Mouse (Mus musculus): Measurements from ENCODE around the gene Phlpp1. TPM values are rescaled to one million over a fixed set of nuclear protein-coding genes. Genes with fewer than 3 reads are reported as not detected.

Gene Phlpp1
- polyA plus RNA-seq, 1 experiment: 7.6 TPM

GRCm38 (mm10) chr1:106268028-106268799 is 96.7 kb downstream of the Phlpp1 start:
- Histone ChIP-seq H3K4me1 (ENCODE audit: control insufficient read depth, insufficient read depth, low read length) (peaks cover 11% of the 10 kb centered on the region), H3K4me3 (ENCODE audit: insufficient read depth, low read length) (no peak overlapping the region), H3K27ac (ENCODE audit: insufficient read depth, low read depth, low read length) (no peak overlapping the region)
- TF ChIP-seq POLR2A (IDR thresholded peaks at IDR 0.05; ENCODE audit: borderline replicate concordance, low read depth, low read length): no peak
- no peak for TF ChIP-seq CTCF (IDR thresholded peaks at IDR 0.05; ENCODE audit: low read depth, low read length)

GRCm38 (mm10) chr1:106269337-106269736 is 97.8 kb downstream of the Phlpp1 start:
- Histone ChIP-seq H3K4me3 (ENCODE audit: insufficient read depth, low read length) (no peak overlapping the region), H3K4me1 (ENCODE audit: control insufficient read depth, insufficient read depth, low read length) (peaks cover 11% of the 10 kb centered on the region), H3K27ac (ENCODE audit: insufficient read depth, low read depth, low read length) (no peak overlapping the region)
- TF ChIP-seq POLR2A (IDR thresholded peaks at IDR 0.05; ENCODE audit: borderline replicate concordance, low read depth, low read length) (no peak), CTCF (IDR thresholded peaks at IDR 0.05; ENCODE audit: low read depth, low read length) (no peak)

DNA sequence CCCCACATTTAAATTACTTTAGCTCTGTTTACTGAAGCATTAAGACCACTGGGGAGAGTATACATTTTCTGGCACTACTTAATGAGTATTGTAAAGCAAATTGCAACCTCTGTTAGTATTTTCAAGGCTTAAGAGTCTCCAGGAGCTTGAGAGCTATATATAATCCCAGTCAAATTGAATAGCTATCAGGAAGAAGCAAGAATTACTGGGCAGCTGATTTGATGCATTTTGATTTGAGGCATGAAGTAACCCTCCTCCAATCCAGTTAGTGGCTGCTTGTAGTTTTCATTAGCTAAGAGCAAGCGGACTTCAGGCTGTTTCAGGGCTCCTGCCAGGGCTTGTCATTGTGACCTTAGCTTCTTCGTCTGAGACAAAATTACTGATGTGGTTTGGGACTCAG is 101.4 kb downstream of the Phlpp1 start:
- peaks cover 6% of the 10 kb centered on the region for H3K4me1 ChIP-seq (ENCODE audit: control insufficient read depth, insufficient read depth, low read length)
- no peak for TF ChIP-seq CTCF (IDR thresholded peaks at IDR 0.05; ENCODE audit: low read depth, low read length)
- no peak for TF ChIP-seq POLR2A (IDR thresholded peaks at IDR 0.05; ENCODE audit: borderline replicate concordance, low read depth, low read length)
- no peak overlapping the region for H3K4me3 ChIP-seq (ENCODE audit: insufficient read depth, low read length)
- H3K27ac ChIP-seq (ENCODE audit: insufficient read depth, low read depth, low read length): no peak overlapping the region

GRCm38 (mm10) chr1:106273801-106274200 is 102.2 kb downstream of the Phlpp1 start:
- no peak overlapping the region for H3K4me3 ChIP-seq (ENCODE audit: insufficient read depth, low read length)
- H3K4me1 ChIP-seq (ENCODE audit: control insufficient read depth, insufficient read depth, low read length): no peaks in the 10 kb centered on the region
- no peak overlapping the region for H3K27ac ChIP-seq (ENCODE audit: insufficient read depth, low read depth, low read length)
- no peak for TF ChIP-seq POLR2A (IDR thresholded peaks at IDR 0.05; ENCODE audit: borderline replicate concordance, low read depth, low read length)
- no peak for TF ChIP-seq CTCF (IDR thresholded peaks at IDR 0.05; ENCODE audit: low read depth, low read length)

DNA sequence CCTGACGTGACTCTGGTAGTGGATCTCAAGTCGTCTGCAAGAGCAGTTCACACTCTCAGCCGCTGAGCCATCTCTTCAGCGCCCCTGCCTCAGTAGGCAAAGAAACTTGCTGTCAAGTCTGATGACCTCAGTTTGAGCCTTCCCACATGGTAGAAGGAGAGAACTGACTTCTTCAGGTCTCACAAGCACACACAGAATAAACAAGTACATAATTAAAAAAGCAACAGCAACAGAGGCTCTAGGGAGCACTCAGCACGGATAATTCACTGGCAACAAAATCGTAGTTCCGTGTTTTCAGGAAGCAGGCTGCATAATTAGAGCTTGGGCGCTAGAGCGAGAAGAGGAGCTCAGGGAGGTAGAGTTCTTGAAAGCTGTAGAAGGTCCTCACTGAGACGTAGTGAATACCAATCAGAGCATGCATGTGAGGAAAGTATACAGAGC is 103.0 kb downstream of the Phlpp1 start:
- Histone ChIP-seq H3K4me1 (ENCODE audit: control insufficient read depth, insufficient read depth, low read length) (peaks cover 2% of the 10 kb centered on the region), H3K4me3 (ENCODE audit: insufficient read depth, low read length) (no peak overlapping the region), H3K27ac (ENCODE audit: insufficient read depth, low read depth, low read length) (no peak overlapping the region)
- TF ChIP-seq CTCF (IDR thresholded peaks at IDR 0.05; ENCODE audit: low read depth, low read length) (no peak), POLR2A (IDR thresholded peaks at IDR 0.05; ENCODE audit: borderline replicate concordance, low read depth, low read length) (no peak)

GRCm38 (mm10) chr1:106275142-106275541 is 103.6 kb downstream of the Phlpp1 start:
- H3K4me1 ChIP-seq (ENCODE audit: control insufficient read depth, insufficient read depth, low read length): peaks cover 7% of the 10 kb centered on the region
- no peak overlapping the region for H3K4me3 ChIP-seq (ENCODE audit: insufficient read depth, low read length)
- H3K27ac ChIP-seq (ENCODE audit: insufficient read depth, low read depth, low read length): no peak overlapping the region
- TF ChIP-seq CTCF (IDR thresholded peaks at IDR 0.05; ENCODE audit: low read depth, low read length) (no peak), POLR2A (IDR thresholded peaks at IDR 0.05; ENCODE audit: borderline replicate concordance, low read depth, low read length) (no peak)

- Histone ChIP-seq H3K27ac (ENCODE audit: insufficient read depth, low read depth, low read length) (no peak overlapping the region), H3K4me3 (ENCODE audit: insufficient read depth, low read length) (no peak overlapping the region), H3K4me1 (ENCODE audit: control insufficient read depth, insufficient read depth, low read length) (peaks cover 9% of the 10 kb centered on the region)
- TF ChIP-seq POLR2A (IDR thresholded peaks at IDR 0.05; ENCODE audit: borderline replicate concordance, low read depth, low read length) (no peak), CTCF (IDR thresholded peaks at IDR 0.05; ENCODE audit: low read depth, low read length) (no peak)
Observed at GRCm38 (mm10) chr1:106275731-106276130, 104.2 kb downstream of the Phlpp1 start.

DNA sequence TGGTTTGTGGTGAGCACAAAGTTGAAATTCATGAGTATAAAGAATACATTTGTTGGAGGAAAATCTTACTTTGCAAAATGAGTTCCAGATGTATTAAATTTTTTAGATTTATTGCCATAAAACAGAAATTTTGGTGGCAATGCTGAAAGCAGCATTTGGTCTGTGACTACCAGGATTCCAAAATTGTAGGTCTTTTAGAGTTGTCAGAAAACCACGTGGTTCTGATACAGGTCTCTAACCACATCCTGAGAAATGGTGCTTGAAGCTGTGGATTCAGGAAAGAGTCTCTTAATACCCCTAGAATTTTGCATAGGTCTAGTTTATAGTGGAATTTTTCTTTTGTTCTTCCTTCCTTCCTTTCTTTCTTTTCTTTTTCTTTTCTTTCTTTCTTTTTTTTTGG is 105.3 kb downstream of the Phlpp1 start:
- Histone ChIP-seq H3K4me1 (ENCODE audit: control insufficient read depth, insufficient read depth, low read length) (peaks cover 9% of the 10 kb centered on the region), H3K4me3 (ENCODE audit: insufficient read depth, low read length) (no peak overlapping the region), H3K27ac (ENCODE audit: insufficient read depth, low read depth, low read length) (no peak overlapping the region)
- no peak for TF ChIP-seq CTCF (IDR thresholded peaks at IDR 0.05; ENCODE audit: low read depth, low read length)
- no peak for TF ChIP-seq POLR2A (IDR thresholded peaks at IDR 0.05; ENCODE audit: borderline replicate concordance, low read depth, low read length)

- TF ChIP-seq CTCF (IDR thresholded peaks at IDR 0.05; ENCODE audit: low read depth, low read length) (no peak), POLR2A (IDR thresholded peaks at IDR 0.05; ENCODE audit: borderline replicate concordance, low read depth, low read length) (no peak)
- Histone ChIP-seq H3K27ac (ENCODE audit: insufficient read depth, low read depth, low read length) (no peak overlapping the region), H3K4me3 (ENCODE audit: insufficient read depth, low read length) (no peak overlapping the region), H3K4me1 (ENCODE audit: control insufficient read depth, insufficient read depth, low read length) (peaks cover 9% of the 10 kb centered on the region)
Observed at GRCm38 (mm10) chr1:106277286-106277685, 105.7 kb downstream of the Phlpp1 start.

DNA sequence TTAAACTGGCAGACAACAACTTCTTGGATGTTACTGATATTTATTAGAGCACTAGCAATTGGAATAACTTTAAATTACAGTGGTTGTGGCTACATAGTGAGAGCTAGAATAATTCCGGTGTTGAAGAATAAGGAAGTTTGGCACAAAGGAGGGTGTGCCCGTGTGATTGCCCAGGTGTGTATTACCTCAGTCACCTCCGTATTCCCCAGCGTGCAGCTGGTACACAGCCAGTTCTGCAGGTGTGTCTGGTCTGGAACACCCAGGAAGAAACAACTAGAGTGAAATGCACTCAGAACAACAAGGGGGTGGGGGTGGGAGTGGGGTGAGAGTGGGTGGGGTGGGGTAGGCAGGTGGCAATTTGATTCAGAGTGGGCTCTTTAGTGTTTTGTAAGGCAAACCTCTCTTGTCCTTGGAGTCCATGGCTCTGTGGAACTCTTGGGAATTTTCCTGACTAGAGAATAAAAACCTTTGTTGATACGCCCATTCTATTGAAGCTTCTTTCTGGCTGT is 107.1 kb downstream of the Phlpp1 start:
- Histone ChIP-seq H3K4me1 (ENCODE audit: control insufficient read depth, insufficient read depth, low read length) (peaks cover 9% of the 10 kb centered on the region), H3K4me3 (ENCODE audit: insufficient read depth, low read length) (no peak overlapping the region), H3K27ac (ENCODE audit: insufficient read depth, low read depth, low read length) (no peak overlapping the region)
- TF ChIP-seq CTCF (IDR thresholded peaks at IDR 0.05; ENCODE audit: low read depth, low read length): no peak
- no peak for TF ChIP-seq POLR2A (IDR thresholded peaks at IDR 0.05; ENCODE audit: borderline replicate concordance, low read depth, low read length)

Data from bone marrow macrophage, adult 2 months (primary cell).